Mouse (Mus musculus) thymus, postnatal 4 days (tissue): Measurements from ENCODE around the gene AI593442.

ENCODE experiments used
- DNase-seq: peaks from one replicate; pipeline ENCODE4 v3.0.0; 2021

Gene AI593442

GRCm38 (mm10) chr9:52679362-52679947 lies at the start of gene AI593442:
TSS of gene AI593442 (minus strand) at chr9:52679780.
- DNase-seq = no peak

DNA sequence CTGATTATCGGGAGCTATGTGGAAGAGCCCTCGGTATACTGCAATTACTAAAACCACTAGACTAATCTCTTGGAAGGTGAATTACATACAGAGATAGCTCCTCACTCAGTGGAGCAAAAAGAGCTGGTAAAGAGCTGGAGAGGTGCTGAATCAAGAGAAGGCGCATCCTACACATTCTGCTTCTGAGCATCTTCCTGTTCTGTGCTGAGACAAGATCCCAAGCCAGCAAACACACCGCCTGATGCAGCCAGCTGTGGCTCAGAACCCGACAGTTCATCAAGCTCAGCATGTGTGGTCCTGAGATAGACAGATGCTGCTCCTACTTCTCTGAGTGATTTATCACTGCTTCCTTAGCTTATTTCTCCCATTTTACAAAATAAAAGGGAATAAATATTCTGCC lies 49.2 kb upstream of the AI593442 start:
- no peak for DNase-seq

- DNase-seq = no peak
Measured at GRCm38 (mm10) chr9:52722626-52723025, 43.0 kb upstream of the AI593442 start.

GRCm38 (mm10) chr9:52719562-52719961 lies 40.0 kb upstream of the AI593442 start:
- no peak for DNase-seq

- no peak for DNase-seq
Measured at GRCm38 (mm10) chr9:52680036-52680435, 456 bp upstream of the AI593442 start.

GRCm38 (mm10) chr9:52678839-52679215 lies 753 bp downstream of the AI593442 start:
- DNase-seq = no peak

GRCm38 (mm10) chr9:52678179-52678838 lies 1.3 kb downstream of the AI593442 start:
- no peak for DNase-seq

- peak; percentile 63 for DNase-seq
Measured at GRCm38 (mm10) chr9:52676587-52676986, 3.0 kb downstream of the AI593442 start.

DNA sequence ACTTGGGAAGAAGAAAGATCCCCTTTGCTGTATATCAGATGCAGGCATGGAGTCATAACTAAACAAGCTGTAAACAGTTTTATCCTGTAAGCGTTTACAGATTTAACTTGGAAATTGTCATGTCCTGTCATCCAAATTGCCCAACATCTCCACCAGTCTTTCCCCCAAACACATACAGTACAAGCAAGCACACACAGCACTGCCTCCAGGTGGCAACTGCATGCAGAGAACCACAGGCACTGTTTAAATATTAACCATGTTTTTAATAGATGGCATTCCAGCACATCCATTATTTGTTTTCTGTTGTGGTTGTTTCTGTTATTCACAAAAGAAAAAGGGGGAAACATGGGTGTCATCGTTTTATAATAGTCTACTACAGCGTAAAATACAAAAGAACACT lies 3.6 kb downstream of the AI593442 start:
- DNase-seq = no peak

GRCm38 (mm10) chr9:52661422-52661821 lies 18.2 kb downstream of the AI593442 start:
- no peak for DNase-seq

DNA sequence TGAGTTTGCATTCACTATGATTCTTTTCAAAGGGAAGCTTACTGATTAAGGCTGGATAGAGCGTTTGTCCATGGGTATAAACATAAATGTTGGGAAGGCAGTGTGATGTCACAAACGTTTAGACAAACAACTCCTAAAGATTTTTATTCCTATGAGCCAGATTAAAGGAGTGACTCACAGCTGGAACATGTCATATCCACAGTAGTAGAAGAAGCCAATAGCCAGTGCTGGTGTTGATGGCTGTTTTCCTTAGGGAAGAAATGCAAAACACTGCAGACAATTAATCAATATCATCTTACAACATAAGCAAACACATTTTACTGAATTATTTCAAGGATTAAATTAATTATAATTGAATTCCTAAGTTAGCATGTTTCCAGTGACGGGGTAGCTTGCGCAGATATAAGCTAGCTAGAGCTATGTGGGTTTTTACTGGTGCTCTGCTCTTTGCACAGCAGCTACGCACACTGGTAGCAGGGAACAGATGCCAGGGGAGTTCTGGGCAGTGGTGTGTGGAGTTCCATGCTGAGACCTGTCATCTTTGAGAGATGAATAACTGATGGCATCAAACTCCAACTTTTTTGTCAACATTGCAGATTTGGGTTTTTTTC lies 29.1 kb downstream of the AI593442 start:
- DNase-seq = no peak

- DNase-seq = no peak
Measured at GRCm38 (mm10) chr9:52645312-52645711, 34.3 kb downstream of the AI593442 start.

DNA sequence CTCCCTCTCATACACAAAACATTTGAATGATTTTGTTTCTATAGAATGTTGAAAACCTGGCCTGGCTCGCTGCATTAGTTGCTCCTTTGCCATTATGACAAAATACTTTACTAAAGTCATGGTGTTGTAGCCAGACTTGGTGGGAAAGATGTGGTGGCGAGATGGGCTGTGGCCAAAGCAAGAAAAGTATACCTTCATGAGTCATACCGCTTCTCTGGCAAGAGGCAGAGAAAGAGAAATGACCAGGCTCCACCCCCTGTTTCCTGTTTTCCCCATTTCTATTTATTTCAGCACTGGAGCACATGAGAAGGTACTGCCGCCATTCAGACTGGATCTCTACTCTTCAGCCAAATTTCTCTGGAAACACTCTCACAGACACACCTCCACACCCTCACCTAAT lies 35.0 kb downstream of the AI593442 start:
- no peak for DNase-seq

- no peak for DNase-seq
Measured at GRCm38 (mm10) chr9:52644156-52644555, 35.4 kb downstream of the AI593442 start.

- no peak for DNase-seq
Measured at GRCm38 (mm10) chr9:52635991-52636390, 43.6 kb downstream of the AI593442 start.

- no peak for DNase-seq
Measured at GRCm38 (mm10) chr9:52623926-52624325, 55.7 kb downstream of the AI593442 start.
